Mouse (Mus musculus) liver, embryonic 16.5 days (tissue): ENCODE results near the gene Dync1li1. TPM values are rescaled to one million over a fixed set of nuclear protein-coding genes. Genes with fewer than 3 reads are reported as not detected.
"Not testable (repeated sequence)": the region's sequence is repeated elsewhere in the genome, so short reads cannot be mapped to it uniquely, and the experiment has no call there.

ENCODE experiments used
- ATAC-seq: fragments of 200-750 bp; cut with Nextera tagmentation; 2 replicates; pipeline ENCODE4 v1.8.0; 2017; ENCODE audit warnings: low read depth, mild to moderate bottlenecking, moderate number of reproducible peaks, moderate library complexity
- H3K27ac ChIP-seq: fragments of 300-500 bp; sonication (generic); 2 replicates; pipeline ENCODE4 v1.5.1; 2014; ENCODE audit warnings: mild to moderate bottlenecking, low read length
- H3K27me3 ChIP-seq: fragments of 300-500 bp; sonication (generic); 2 replicates; pipeline ENCODE4 v1.6.1; 2014; ENCODE audit warnings: low read depth, low read length, mixed read lengths; ENCODE audit not compliant: control insufficient read depth, insufficient read depth
- H3K36me3 ChIP-seq: fragments of 300-500 bp; sonication (generic); 2 replicates; pipeline ENCODE4 v1.6.1; 2014; ENCODE audit warnings: mild to moderate bottlenecking; ENCODE audit not compliant: control insufficient read depth, insufficient read depth
- H3K4me1 ChIP-seq: fragments of 300-500 bp; sonication (generic); 2 replicates; pipeline ENCODE4 v1.6.1; 2014; ENCODE audit warnings: low read depth, low read length, mixed read lengths; ENCODE audit not compliant: control insufficient read depth
- H3K4me2 ChIP-seq: fragments of 300-500 bp; sonication (generic); 2 replicates; pipeline ENCODE4 v1.6.1; 2014; ENCODE audit warnings: low read depth, low read length, mixed read lengths
- H3K4me3 ChIP-seq: fragments of 300-500 bp; sonication (generic); 2 replicates; pipeline ENCODE4 v1.5.1; 2014; ENCODE audit warnings: low read depth, mild to moderate bottlenecking, low read length
- H3K9ac ChIP-seq: fragments of 300-500 bp; sonication (generic); 2 replicates; pipeline ENCODE4 v1.6.1; 2014; ENCODE audit warnings: low read depth, low read length
- H3K9me3 ChIP-seq: fragments of 300-500 bp; sonication (generic); replicated peaks from 2 replicates; pipeline ENCODE4 v1.6.1; 2016; ENCODE audit warnings: low read length; ENCODE audit not compliant: control insufficient read depth
- WGBS: fragments of 180-500 bp; shearing (Covaris S2); extraction: QIAGEN DNeasy Blood & Tissue Kit; methylation state at CpG from one replicate; pipeline ENCODE4 v1.1.7; 2014; ENCODE audit not compliant: insufficient replicate concordance; 5-methylcytosine and 5-hydroxymethylcytosine counted together
- polyA plus RNA-seq: library from polyadenylated mRNA; unstranded; fragments of >200 nt; fragmentation: Nextera tagmentation; extraction: Ambion mirVana; gene quantifications from 2 replicates; pipeline ENCODE4 v1.2.1, GENCODE M21; 2015

Dync1li1 gene
- polyA plus RNA-seq, 1 experiment from 2014 or later, result 19.3 TPM

DNA sequence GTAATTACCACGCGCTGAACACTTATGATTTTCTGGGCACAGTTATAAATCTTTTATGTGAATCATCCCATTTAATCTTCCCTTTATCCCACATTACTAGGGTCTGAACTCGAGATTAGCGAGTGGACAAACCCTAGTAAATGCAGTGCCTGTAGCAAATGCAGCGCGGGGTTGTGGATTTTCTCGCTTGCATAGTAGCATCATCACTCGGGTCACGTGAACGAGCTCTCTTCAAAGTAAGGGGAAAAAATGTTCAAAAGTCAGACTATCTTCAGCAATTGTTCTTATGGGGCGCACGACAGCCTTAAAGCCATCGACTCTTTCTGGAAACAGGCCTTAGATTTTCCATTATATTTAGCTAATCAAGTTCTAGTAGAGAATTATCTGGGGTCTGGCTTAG, 951 bp upstream of the Dync1li1 start:
- Histone ChIP-seq H3K4me2 (peak overlapping the region; percentile 84), H3K4me3 (peak overlapping the region; percentile 75), H3K27ac (no peak overlapping the region), H3K4me1 (peaks cover 21% of the 10 kb centered on the region), H3K36me3 (peaks cover 4% of the 10 kb centered on the region), H3K9ac (peak overlapping the region; percentile 84), H3K27me3 (no peaks in the 10 kb centered on the region), H3K9me3 (no peaks in the 10 kb centered on the region)
- ATAC-seq, result no peak
- 75% methylated on average over 13 of the region's 13 CpGs for WGBS

DNA sequence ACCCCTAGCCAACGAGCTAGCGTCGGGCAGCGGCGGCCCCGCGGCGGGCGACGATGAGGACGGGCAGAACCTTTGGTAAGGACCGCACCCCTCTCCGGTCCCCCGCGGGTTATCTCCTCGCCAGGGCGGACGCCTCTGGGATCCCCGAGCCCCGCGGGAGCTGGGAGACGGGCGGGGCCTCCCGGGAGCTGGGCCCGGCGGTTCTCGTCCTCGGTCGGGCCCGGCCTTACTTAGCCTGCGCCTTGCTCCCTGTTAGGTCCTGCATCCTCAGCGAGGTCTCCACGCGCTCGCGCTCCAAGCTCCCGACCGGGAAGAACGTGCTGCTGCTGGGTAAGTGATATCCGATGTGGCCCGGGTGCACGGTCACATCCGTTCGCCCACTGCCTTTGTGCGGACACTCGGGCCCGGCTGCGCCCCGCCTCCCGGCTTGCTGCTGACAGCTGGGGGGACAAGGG, 390 bp downstream of the Dync1li1 start:
- peak overlapping the region; percentile 96 for H3K27ac ChIP-seq
- WGBS, result 0% methylated on average over 32 of the region's 50 CpGs
- H3K9me3 ChIP-seq, result no peaks in the 10 kb centered on the region
- peaks cover 4% of the 10 kb centered on the region for H3K36me3 ChIP-seq
- H3K27me3 ChIP-seq, result no peaks in the 10 kb centered on the region
- H3K4me2 ChIP-seq, result peak overlapping the region; percentile 84
- peak overlapping the region; percentile 78 for H3K9ac ChIP-seq
- peak; percentile 83 for ATAC-seq
- H3K4me3 ChIP-seq, result peak overlapping the region; percentile 75
- peaks cover 21% of the 10 kb centered on the region for H3K4me1 ChIP-seq

GRCm38 (mm10) chr9:114690119-114690601, 1.6 kb downstream of the Dync1li1 start:
- H3K27me3 ChIP-seq, result no peaks in the 10 kb centered on the region
- no peaks in the 10 kb centered on the region for H3K9me3 ChIP-seq
- H3K4me2 ChIP-seq, result peak overlapping the region; percentile 84
- no peak; the same call in 1 of the 2 replicates for ATAC-seq
- H3K36me3 ChIP-seq, result peaks cover 4% of the 10 kb centered on the region
- no peak overlapping the region; the same call in 1 of the 2 replicates for H3K9ac ChIP-seq
- H3K4me1 ChIP-seq, result peaks cover 21% of the 10 kb centered on the region
- 23% methylated on average over 10 of the region's 10 CpGs for WGBS
- H3K4me3 ChIP-seq, result peak overlapping the region; percentile 75
- H3K27ac ChIP-seq, result no peak overlapping the region

GRCm38 (mm10) chr9:114691112-114691511, 2.5 kb downstream of the Dync1li1 start:
- Histone ChIP-seq H3K27ac (no peak overlapping the region), H3K4me2 (no peak overlapping the region)
- no peak for ATAC-seq

GRCm38 (mm10) chr9:114695662-114696061, 7.1 kb downstream of the Dync1li1 start:
- WGBS, result 84% methylated on average over 8 of the region's 8 CpGs
- H3K27ac ChIP-seq, ATAC-seq: not testable (repeated sequence)

More at GRCm38 (mm10) chr9:114691112-114691511, 2.5 kb downstream of the Dync1li1 start:
- peaks cover 4% of the 10 kb centered on the region for H3K36me3 ChIP-seq
- no peaks in the 10 kb centered on the region for H3K27me3 ChIP-seq
- H3K9me3 ChIP-seq, result no peaks in the 10 kb centered on the region
- H3K9ac ChIP-seq, result no peak overlapping the region
- peaks cover 21% of the 10 kb centered on the region for H3K4me1 ChIP-seq
- no peak overlapping the region for H3K4me3 ChIP-seq

DNA sequence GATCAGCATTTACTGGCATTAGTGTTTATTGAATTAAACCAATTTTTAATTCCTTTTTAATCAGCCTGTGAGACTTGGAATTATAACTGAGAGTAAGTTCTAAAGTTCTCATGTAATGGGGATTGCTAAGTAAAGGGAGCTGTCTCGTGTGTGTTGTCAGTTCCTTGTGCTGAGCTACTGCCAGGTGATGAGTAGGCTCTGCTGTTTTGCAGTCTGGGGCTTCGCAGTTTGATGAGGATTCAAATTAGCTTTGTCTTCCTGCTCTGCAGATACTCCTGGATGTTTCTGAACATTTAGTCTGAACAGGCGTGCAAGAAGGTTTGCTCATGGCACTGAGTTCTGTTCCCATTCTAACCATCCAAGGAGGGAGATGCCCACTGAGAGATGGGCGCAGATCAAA, 8.5 kb downstream of the Dync1li1 start:
- WGBS, result 81% methylated on average over 4 of the region's 4 CpGs
- peaks cover 4% of the 10 kb centered on the region; the same call in 1 of the 2 replicates for H3K36me3 ChIP-seq
- no peak overlapping the region for H3K27ac ChIP-seq
- H3K4me3 ChIP-seq, result no peak overlapping the region
- no peak overlapping the region for H3K4me2 ChIP-seq
- no peak overlapping the region for H3K9ac ChIP-seq
- ATAC-seq, result no peak
- H3K27me3 ChIP-seq, result no peaks in the 10 kb centered on the region
- H3K4me1 ChIP-seq, result peaks cover 5% of the 10 kb centered on the region; the same call in 1 of the 2 replicates
- no peaks in the 10 kb centered on the region for H3K9me3 ChIP-seq

More at GRCm38 (mm10) chr9:114695662-114696061, 7.1 kb downstream of the Dync1li1 start:
- not testable (repeated sequence) for H3K4me1 ChIP-seq, H3K9me3 ChIP-seq, H3K4me2 ChIP-seq, H3K27me3 ChIP-seq, H3K36me3 ChIP-seq, H3K9ac ChIP-seq, H3K4me3 ChIP-seq

DNA sequence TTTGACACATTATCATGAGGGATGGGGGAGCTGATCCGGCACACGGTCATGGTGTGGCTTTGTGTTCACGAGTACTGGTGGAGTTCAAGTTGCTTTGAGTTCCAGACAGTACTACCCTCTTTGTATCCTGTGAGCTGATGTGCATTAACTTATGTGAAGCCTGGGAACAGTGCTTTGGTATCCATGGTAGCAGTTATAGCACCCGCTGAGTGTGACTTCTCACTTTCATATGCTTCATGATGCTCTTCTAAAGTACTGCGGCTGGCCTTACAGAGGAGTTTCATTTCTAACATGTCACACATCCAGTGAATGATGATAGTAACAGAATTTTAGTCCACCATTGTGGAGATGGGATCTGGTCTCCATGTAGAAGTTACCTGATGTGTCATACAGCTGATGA, 9.3 kb downstream of the Dync1li1 start:
- Histone ChIP-seq H3K27me3 (no peaks in the 10 kb centered on the region), H3K4me1 (peaks cover 5% of the 10 kb centered on the region; the same call in 1 of the 2 replicates), H3K4me2 (no peak overlapping the region), H3K9me3 (no peaks in the 10 kb centered on the region), H3K36me3 (no peaks in the 10 kb centered on the region), H3K27ac (no peak overlapping the region), H3K4me3 (no peak overlapping the region), H3K9ac (no peak overlapping the region)
- ATAC-seq, result no peak
- WGBS, result 84% methylated on average over 5 of the region's 5 CpGs

- no peak overlapping the region for H3K4me2 ChIP-seq
- H3K9me3 ChIP-seq, result no peaks in the 10 kb centered on the region
- no peak overlapping the region for H3K9ac ChIP-seq
- H3K27ac ChIP-seq, result no peak overlapping the region
- no peak for ATAC-seq
- peaks cover 5% of the 10 kb centered on the region; the same call in 1 of the 2 replicates for H3K4me1 ChIP-seq
- H3K36me3 ChIP-seq, result no peaks in the 10 kb centered on the region
- H3K4me3 ChIP-seq, result no peak overlapping the region
- 72% methylated on average over 6 of the region's 6 CpGs for WGBS
- H3K27me3 ChIP-seq, result no peaks in the 10 kb centered on the region
Observed at GRCm38 (mm10) chr9:114699262-114699661, 10.7 kb downstream of the Dync1li1 start.

GRCm38 (mm10) chr9:114699882-114700665, 11.5 kb downstream of the Dync1li1 start:
- H3K27me3 ChIP-seq, result no peaks in the 10 kb centered on the region
- peaks cover 5% of the 10 kb centered on the region; the same call in 1 of the 2 replicates for H3K4me1 ChIP-seq
- no peaks in the 10 kb centered on the region for H3K36me3 ChIP-seq
- H3K9me3 ChIP-seq, result no peaks in the 10 kb centered on the region
- H3K9ac ChIP-seq, result no peak overlapping the region
- H3K4me3 ChIP-seq, result no peak overlapping the region
- H3K4me2 ChIP-seq, result no peak overlapping the region
- 75% methylated on average over 14 of the region's 16 CpGs for WGBS
- no peak overlapping the region for H3K27ac ChIP-seq
- ATAC-seq, result peak; percentile 32; the same call in 1 of the 2 replicates
